Mouse (Mus musculus) olfactory bulb, adult 2 months (tissue): ENCODE data around the gene Rap2c.

ENCODE experiments used
- CTCF ChIP-seq: fragments of 200-500 bp; IDR thresholded peaks from 2 replicates; pipeline ENCODE4 v1.5.1; 2012; ENCODE audit warnings: low read depth, mild to moderate bottlenecking, low read length, moderate library complexity; ENCODE audit not compliant: insufficient read depth
- POLR2A ChIP-seq: fragments of 200-500 bp; IDR thresholded peaks from 2 replicates; pipeline ENCODE4 v1.6.1; 2012; ENCODE audit warnings: mild to moderate bottlenecking, low read depth, low read length, moderate library complexity; ENCODE audit not compliant: insufficient read depth

- TF ChIP-seq CTCF (no peak), POLR2A (no peak)
Measured at GRCm38 (mm10) chrX:51051680-51052461, 34.1 kb upstream of the Rap2c start.
